Comparison of ENCODE assay signal across 8 mouse cellular contexts in the genomic region with DNA sequence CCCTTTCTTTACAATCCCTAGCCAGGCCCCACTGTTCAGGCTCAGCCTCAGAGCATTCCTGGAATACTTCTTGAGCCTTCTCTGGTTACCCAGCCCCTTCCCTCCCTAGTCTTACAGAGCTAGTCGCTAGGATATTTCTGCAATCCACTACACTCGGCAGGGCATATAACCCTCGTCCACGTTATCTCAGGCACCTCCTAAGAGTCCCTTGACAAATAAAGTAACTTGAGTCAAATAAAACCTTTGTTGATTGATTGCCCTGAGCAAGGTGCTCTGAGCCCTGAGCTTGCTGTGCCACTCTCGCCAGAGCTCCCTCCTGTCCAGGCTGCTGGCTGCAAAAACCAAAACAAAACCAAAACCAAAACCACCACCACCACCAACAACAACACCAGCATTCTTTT. TPM values are rescaled to one million over a fixed set of nuclear protein-coding genes. Genes with fewer than 3 reads are reported as not detected.
DNase-seq lines count a peak whose midpoint lies in the region; ATAC-seq lines count a peak whose summit lies in the region.

No protein-coding gene starts in this region.

- peak; percentile 57 for DNase-seq in 3134 (ENCODE audit: extremely low read depth, insufficient read length, low spot score)
- peak; percentile 81 for DNase-seq in embryo, embryonic 10 days (ENCODE audit: low spot score)
- no peak for DNase-seq in thymus, postnatal 25 days
- DNase-seq in gastrocnemius, postnatal 36 days, result no peak

- peak overlapping the region; percentile 66; the same call in 1 of the 2 replicates for H3K27ac ChIP-seq in hindbrain, embryonic 12.5 days
- H3K27ac ChIP-seq in liver, embryonic 16.5 days (ENCODE audit: low read length), result no peak overlapping the region
- peak overlapping the region; percentile 76 for H3K27ac ChIP-seq in stomach, embryonic 15.5 days

- 0 out of 2 replicates have a peak overlapping the region, but pooled peaks have one; percentile 3 for H3K4me2 ChIP-seq in hindbrain, embryonic 12.5 days (replicated peaks)
- H3K4me2 ChIP-seq in liver, embryonic 16.5 days (ENCODE audit: low read depth, low read length), result peak overlapping the region; percentile 24
- peak overlapping the region; percentile 40 for H3K4me2 ChIP-seq in stomach, embryonic 15.5 days

- intact Hi-C loops in gastrocnemius, postnatal 36 days (cut with DNase I), result no loop called here

- H3K4me3 ChIP-seq in hindbrain, embryonic 12.5 days, result no peak overlapping the region
- no peak overlapping the region for H3K4me3 ChIP-seq in liver, embryonic 16.5 days (ENCODE audit: low read depth, low read length)
- no peak overlapping the region; the same call in 1 of the 2 replicates for H3K4me3 ChIP-seq in stomach, embryonic 15.5 days (replicated peaks)

- H3K4me1 ChIP-seq in hindbrain, embryonic 12.5 days, result peaks cover 38% of the 10 kb centered on the region
- H3K4me1 ChIP-seq in liver, embryonic 16.5 days (ENCODE audit: control insufficient read depth, low read depth, low read length), result peaks cover 8% of the 10 kb centered on the region; the same call in 1 of the 2 replicates
- peaks cover 44% of the 10 kb centered on the region for H3K4me1 ChIP-seq in stomach, embryonic 15.5 days

- H3K9ac ChIP-seq in hindbrain, embryonic 12.5 days, result no peak overlapping the region
- no peak overlapping the region for H3K9ac ChIP-seq in liver, embryonic 16.5 days (ENCODE audit: low read depth, low read length)
- no peak overlapping the region for H3K9ac ChIP-seq in stomach, embryonic 15.5 days

- no peaks in the 10 kb centered on the region for H3K36me3 ChIP-seq in hindbrain, embryonic 12.5 days
- no peaks in the 10 kb centered on the region for H3K36me3 ChIP-seq in liver, embryonic 16.5 days (ENCODE audit: control insufficient read depth, insufficient read depth)
- H3K36me3 ChIP-seq in stomach, embryonic 15.5 days, result no peaks in the 10 kb centered on the region

- 7% methylated on average over 5 of the region's 5 CpGs for WGBS in hindbrain, embryonic 12.5 days
- 18% methylated on average over 5 of the region's 5 CpGs for WGBS in liver, embryonic 16.5 days (ENCODE audit: insufficient replicate concordance)
- WGBS in stomach, embryonic 15.5 days, result 5% methylated on average over 5 of the region's 5 CpGs

- H3K27me3 ChIP-seq in hindbrain, embryonic 12.5 days, result no peaks in the 10 kb centered on the region
- no peaks in the 10 kb centered on the region for H3K27me3 ChIP-seq in liver, embryonic 16.5 days (ENCODE audit: control insufficient read depth, insufficient read depth, low read depth, low read length)
- H3K27me3 ChIP-seq in stomach, embryonic 15.5 days (replicated peaks), result no peaks in the 10 kb centered on the region

- ATAC-seq in hindbrain, embryonic 12.5 days (ENCODE audit: low FRiP score), result no peak
- no peak for ATAC-seq in liver, embryonic 16.5 days (ENCODE audit: low read depth)
- 0 out of 2 replicates have a peak, but pooled peaks have one; percentile 38 for ATAC-seq in stomach, embryonic 15.5 days (ENCODE audit: insufficient read depth, low FRiP score, low read depth)
- no peak for ATAC-seq in monocyte, adult 5-6 weeks (replicated peaks; ENCODE audit: insufficient number of reproducible peaks, low FRiP score, low TSS enrichment, poor library complexity, severe bottlenecking)

- no peaks in the 10 kb centered on the region for H3K9me3 ChIP-seq in hindbrain, embryonic 12.5 days (replicated peaks)
- no peaks in the 10 kb centered on the region for H3K9me3 ChIP-seq in liver, embryonic 16.5 days (replicated peaks; ENCODE audit: control insufficient read depth, low read length)
- no peaks in the 10 kb centered on the region for H3K9me3 ChIP-seq in stomach, embryonic 15.5 days

RNA-seq across cellular contexts. Expression of gene Tmem212, which starts 37.0 kb away (rescaled TPM):
- polyA plus RNA-seq in hindbrain, embryonic 12.5 days (2016; fragmentation: Nextera tagmentation; extraction: Ambion mirVana), result not detected in 2 replicates
- not detected in 2 replicates for polyA plus RNA-seq in liver, embryonic 16.5 days (2015; fragmentation: Nextera tagmentation; extraction: Ambion mirVana)
- polyA plus RNA-seq in stomach, embryonic 15.5 days (2015; fragmentation: Nextera tagmentation; extraction: Ambion mirVana), result not detected in 2 replicates
- not detected in 3 replicates for total RNA-seq in monocyte, adult 5-6 weeks (2017)
- total RNA-seq in gastrocnemius, postnatal 36 days (2021), result not detected

Comparison
In these comparisons a context has a peak if more than half of its experiments do, and no peak if none do; other contexts are left out.
1. DNase-seq: peak in 3134 (single experiment) and embryo, embryonic 10 days (single experiment); none in thymus, postnatal 25 days (single experiment) and gastrocnemius, postnatal 36 days (0 of 2).
2. Peak in every context shown above with its lines, with median percentiles within 50 percentile points of each other: H3K4me2 ChIP-seq.